ENCODE assay signal across 8 mouse cellular contexts in genomic region chr16:55894893-55895650, GRCm38 (mm10). TPM values are rescaled to one million over a fixed set of nuclear protein-coding genes. Genes with fewer than 3 reads are reported as not detected.
DNase-seq lines count a peak whose midpoint lies in the region; ATAC-seq and TF ChIP-seq lines count a peak whose summit lies in the region.

TSS of gene Nxpe3 (minus strand) at chr16:55895285.

- TF ChIP-seq EP300 in liver, embryonic 14.5 days (IDR thresholded peaks at IDR 0.05; ENCODE audit: low read depth): no peak
- no peak for TF ChIP-seq EP300 in stomach, postnatal 0 days (optimal IDR thresholded peaks at IDR 0.05)

- no peaks in the 10 kb centered on the region for H3K9me3 ChIP-seq in heart, embryonic 15.5 days (replicated peaks)
- H3K9me3 ChIP-seq in liver, embryonic 14.5 days (ENCODE audit: control insufficient read depth, low read length): no peaks in the 10 kb centered on the region
- H3K9me3 ChIP-seq in neural tube, embryonic 11.5 days (ENCODE audit: control insufficient read depth, low read length): no peaks in the 10 kb centered on the region
- no peaks in the 10 kb centered on the region for H3K9me3 ChIP-seq in stomach, postnatal 0 days (ENCODE audit: control insufficient read depth, low read length)

- DNase-seq in fibroblast of lung, adult 2 months (ENCODE audit: low read depth): peak; percentile 47
- peak; percentile 90 to 95 for DNase-seq in kidney, postnatal 25 days
- peak; percentile 59 to 72 (median 65) for DNase-seq in liver, embryonic 14.5 days (ENCODE audit: low read depth in 3 of 3, low spot score in 3 of 3)
- DNase-seq in neural tube, embryonic 11.5 days (ENCODE audit: low spot score): peak; percentile 89
- DNase-seq in stomach, postnatal 0 days (ENCODE audit: low spot score): peak; percentile 83

- H3K9ac ChIP-seq in heart, embryonic 15.5 days: peak within 1 kb of the TSS; percentile 70
- H3K9ac ChIP-seq in liver, embryonic 14.5 days (replicated peaks): peak within 1 kb of the TSS; percentile 59
- H3K9ac ChIP-seq in neural tube, embryonic 11.5 days (ENCODE audit: low read length): peak within 1 kb of the TSS; percentile 74
- peak within 1 kb of the TSS; percentile 66 for H3K9ac ChIP-seq in stomach, postnatal 0 days (ENCODE audit: low read length)

- under 1% methylated on average over 74 of the region's 74 CpGs for WGBS in heart, embryonic 15.5 days
- under 1% methylated on average over 74 of the region's 74 CpGs for WGBS in liver, embryonic 14.5 days (ENCODE audit: insufficient replicate concordance)
- WGBS in neural tube, embryonic 11.5 days: under 1% methylated on average over 64 of the region's 74 CpGs
- WGBS in stomach, postnatal 0 days: under 1% methylated on average over 70 of the region's 74 CpGs

- ATAC-seq in CD4-positive, CD25-positive, alpha-beta regulatory T cell, adult 4 months: peak; percentile 84
- peak; percentile 91 for ATAC-seq in heart, embryonic 15.5 days (replicated peaks; ENCODE audit: insufficient number of reproducible peaks, insufficient read depth, low FRiP score, low read depth)
- peak; percentile 88 for ATAC-seq in liver, embryonic 14.5 days (ENCODE audit: insufficient read depth)
- ATAC-seq in neural tube, embryonic 11.5 days (ENCODE audit: insufficient read depth, low FRiP score, low TSS enrichment): peak; percentile 96
- ATAC-seq in stomach, postnatal 0 days (ENCODE audit: low FRiP score, low TSS enrichment): peak; percentile 92

- no peaks in the 10 kb centered on the region for H3K36me3 ChIP-seq in heart, embryonic 15.5 days
- no peaks in the 10 kb centered on the region for H3K36me3 ChIP-seq in liver, embryonic 14.5 days (replicated peaks; ENCODE audit: control insufficient read depth, insufficient read depth, low read depth)
- H3K36me3 ChIP-seq in neural tube, embryonic 11.5 days (ENCODE audit: control insufficient read depth, insufficient read depth, low read length): no peaks in the 10 kb centered on the region
- H3K36me3 ChIP-seq in stomach, postnatal 0 days (ENCODE audit: control insufficient read depth, insufficient read depth, low read length): no peaks in the 10 kb centered on the region

- no peaks in the 10 kb centered on the region for H3K4me1 ChIP-seq in brown adipose tissue, adult 24 weeks (ENCODE audit: control insufficient read depth, insufficient read depth, insufficient read length, low read length)
- H3K4me1 ChIP-seq in heart, embryonic 15.5 days (replicated peaks): peaks cover 24% of the 10 kb centered on the region
- peaks cover 27 to 37% of the 10 kb centered on the region in 2 experiments for H3K4me1 ChIP-seq in liver, embryonic 14.5 days (replicated peaks; ENCODE audit: control insufficient read depth in 2 of 2, insufficient read depth in 2 of 2, low read length in 1 of 2)
- H3K4me1 ChIP-seq in neural tube, embryonic 11.5 days (ENCODE audit: control insufficient read depth, insufficient read depth, low read length): peaks cover 4% of the 10 kb centered on the region; the same call in 1 of the 2 replicates
- 0 out of 2 replicates have a peak, but pooled peaks cover 2% of the 10 kb centered on the region for H3K4me1 ChIP-seq in stomach, postnatal 0 days (replicated peaks; ENCODE audit: control insufficient read depth, insufficient read depth)

- H3K27me3 ChIP-seq in heart, embryonic 15.5 days: no peaks in the 10 kb centered on the region
- no peaks in the 10 kb centered on the region for H3K27me3 ChIP-seq in liver, embryonic 14.5 days (ENCODE audit: control insufficient read depth, insufficient read depth, low read length)
- no peaks in the 10 kb centered on the region for H3K27me3 ChIP-seq in neural tube, embryonic 11.5 days (ENCODE audit: control insufficient read depth, insufficient read depth, low read length)
- no peaks in the 10 kb centered on the region for H3K27me3 ChIP-seq in stomach, postnatal 0 days (ENCODE audit: control insufficient read depth, insufficient read depth, low read length)

- TF ChIP-seq CTCF in liver, embryonic 14.5 days (IDR thresholded peaks at IDR 0.05; ENCODE audit: low read depth): peak; percentile 54
- 0 out of 2 replicates have a peak, but pooled peaks have one; percentile 14 for TF ChIP-seq CTCF in stomach, postnatal 0 days (IDR thresholded peaks at IDR 0.05; ENCODE audit: low read depth)

- no peak within 1 kb of the TSS for H3K27ac ChIP-seq in brown adipose tissue, adult 24 weeks (replicated peaks; ENCODE audit: low read depth, low read length)
- H3K27ac ChIP-seq in heart, embryonic 15.5 days: peak within 1 kb of the TSS; percentile 74
- peak within 1 kb of the TSS; percentile 80 for H3K27ac ChIP-seq in liver, embryonic 14.5 days
- H3K27ac ChIP-seq in neural tube, embryonic 11.5 days (ENCODE audit: low read depth, low read length): 0 out of 2 replicates have a peak within 1 kb of the TSS, but pooled peaks have one; percentile 53
- H3K27ac ChIP-seq in stomach, postnatal 0 days (replicated peaks): peak within 1 kb of the TSS; percentile 65

- peak within 1 kb of the TSS; percentile 70 for H3K4me3 ChIP-seq in brown adipose tissue, adult 24 weeks (ENCODE audit: insufficient read depth, low read depth, low read length)
- peak within 1 kb of the TSS; percentile 83 for H3K4me3 ChIP-seq in heart, embryonic 15.5 days
- peak within 1 kb of the TSS; percentile 74 to 85 for H3K4me3 ChIP-seq in liver, embryonic 14.5 days (ENCODE audit: insufficient read depth in 1 of 2, low read depth in 2 of 2, low read length in 2 of 2)
- H3K4me3 ChIP-seq in neural tube, embryonic 11.5 days (ENCODE audit: low read depth, low read length): peak within 1 kb of the TSS; percentile 71
- peak within 1 kb of the TSS; percentile 66 for H3K4me3 ChIP-seq in stomach, postnatal 0 days (ENCODE audit: low read depth, low read length)

- H3K4me2 ChIP-seq in heart, embryonic 15.5 days: peak within 1 kb of the TSS; percentile 88
- H3K4me2 ChIP-seq in liver, embryonic 14.5 days (ENCODE audit: low read depth): peak within 1 kb of the TSS; percentile 78
- peak within 1 kb of the TSS; percentile 79 for H3K4me2 ChIP-seq in neural tube, embryonic 11.5 days (ENCODE audit: low read depth)
- H3K4me2 ChIP-seq in stomach, postnatal 0 days (replicated peaks; ENCODE audit: low read depth): peak within 1 kb of the TSS; percentile 91

RNA-seq across cellular contexts. Expression of gene Nxpe3, which starts in this region (rescaled TPM):
- polyA plus RNA-seq in CD4-positive, CD25-positive, alpha-beta regulatory T cell, adult 4 months (2017; shearing (Covaris generic)): 10 to 100 TPM; 13.6 to 27.9 TPM
- 0.17 TPM in 1 of 2 replicates, not detected in the other for polyA plus RNA-seq in brown adipose tissue, adult 24 weeks (2012; ENCODE audit: insufficient read depth, insufficient read length, missing spikeins)
- polyA plus RNA-seq in heart, embryonic 15.5 days (2015; fragmentation: Nextera tagmentation; extraction: Ambion mirVana): 0.45 and 0.62 TPM in 2 replicates
- 0.62 and 0.83 TPM in 2 replicates for polyA plus RNA-seq in liver, embryonic 14.5 days (2012; rRNA removed)
- 0.33 and 0.45 TPM in 2 replicates for polyA plus RNA-seq in liver, embryonic 14.5 days (2014; fragmentation: Nextera tagmentation; extraction: Ambion mirVana)
- polyA plus RNA-seq in neural tube, embryonic 11.5 days (2014; fragmentation: Nextera tagmentation; extraction: Ambion mirVana): 0.77 and 0.89 TPM in 2 replicates
- polyA plus RNA-seq in stomach, postnatal 0 days (2015; fragmentation: Nextera tagmentation; extraction: Ambion mirVana): 0.11 and 0.16 TPM in 2 replicates

Comparison
In these comparisons a context has a peak if more than half of its experiments do, and no peak if none do; other contexts are left out.
1. Peak in ATAC-seq, H3K4me3 ChIP-seq, H3K27ac ChIP-seq, H3K9ac ChIP-seq and H3K4me2 ChIP-seq in heart, embryonic 15.5 days; RNA of the gene not detected or under 1 TPM.
2. Peak in DNase-seq, ATAC-seq, H3K4me3 ChIP-seq, H3K27ac ChIP-seq, H3K9ac ChIP-seq and H3K4me2 ChIP-seq in liver, embryonic 14.5 days; RNA of the gene not detected or under 1 TPM.
3. Peak in DNase-seq, ATAC-seq, H3K4me3 ChIP-seq, H3K27ac ChIP-seq, H3K9ac ChIP-seq and H3K4me2 ChIP-seq in neural tube, embryonic 11.5 days; RNA of the gene not detected or under 1 TPM.
4. Peak in DNase-seq, ATAC-seq, H3K4me3 ChIP-seq, H3K27ac ChIP-seq, H3K9ac ChIP-seq and H3K4me2 ChIP-seq in stomach, postnatal 0 days; RNA of the gene not detected or under 1 TPM.